Mouse (Mus musculus) fat pad, adult 2 months (tissue): ENCODE measurements around the gene Gm10197.

Experiments used
- DNase-seq: peaks from one replicate; pipeline ENCODE4 v3.0.0-alpha.2; 2011; ENCODE audit warnings: low read depth, low spot score; ENCODE audit errors: extremely low read depth

The Gm10197 gene

DNA sequence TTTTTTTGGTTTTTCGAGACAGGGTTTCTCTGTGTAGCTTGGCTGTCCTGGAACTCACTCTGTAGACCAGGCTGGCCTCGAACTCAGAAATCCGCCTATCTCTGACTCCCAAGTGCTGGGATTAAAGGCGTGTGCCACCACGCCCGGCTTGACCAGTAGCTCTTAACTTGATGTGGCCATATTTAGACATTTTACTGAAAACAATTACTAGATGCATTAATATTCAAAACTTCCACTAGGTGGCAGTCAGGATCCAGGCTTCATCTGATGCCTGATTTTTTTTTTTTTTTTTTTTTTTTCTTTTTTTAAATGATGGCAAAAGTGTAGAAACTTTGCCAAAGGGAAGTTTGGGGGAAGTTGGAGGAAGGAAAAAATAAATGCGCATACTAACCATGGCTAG lies 23.0 kb upstream of the Gm10197 start:
- no peak for DNase-seq

GRCm38 (mm10) chr19:53393646-53394045 lies 22.1 kb upstream of the Gm10197 start:
- DNase-seq = no peak

- no peak for DNase-seq
Measured at GRCm38 (mm10) chr19:53392781-53393343, 21.3 kb upstream of the Gm10197 start.

- no peak for DNase-seq
Measured at GRCm38 (mm10) chr19:53391787-53392186, 20.2 kb upstream of the Gm10197 start.

DNA sequence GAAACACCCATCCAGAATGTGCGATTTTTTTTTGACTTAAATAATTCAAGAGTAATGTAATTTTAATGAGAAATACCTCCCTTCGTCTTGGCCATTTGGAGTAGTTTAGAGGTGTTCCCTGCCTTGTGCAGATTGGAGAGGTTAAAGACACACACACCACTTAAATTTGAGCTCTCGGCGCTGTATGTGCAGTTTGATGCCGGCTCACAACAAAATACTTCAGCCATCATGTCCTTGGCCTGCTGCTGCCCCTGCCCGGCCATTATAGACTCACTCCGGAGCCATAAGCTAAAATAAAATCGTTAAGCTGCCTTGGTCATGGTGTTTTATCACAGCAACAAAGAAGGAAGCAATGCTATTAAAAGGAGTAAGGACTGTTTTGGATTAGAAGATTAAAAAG lies 19.8 kb upstream of the Gm10197 start:
- no peak for DNase-seq

GRCm38 (mm10) chr19:53390495-53391007 lies 19.0 kb upstream of the Gm10197 start, which contains the start of gene Smndc1:
Gene Smndc1, minus strand, starts transcription at chr19:53390578.
- peak; percentile 93 for DNase-seq

DNA sequence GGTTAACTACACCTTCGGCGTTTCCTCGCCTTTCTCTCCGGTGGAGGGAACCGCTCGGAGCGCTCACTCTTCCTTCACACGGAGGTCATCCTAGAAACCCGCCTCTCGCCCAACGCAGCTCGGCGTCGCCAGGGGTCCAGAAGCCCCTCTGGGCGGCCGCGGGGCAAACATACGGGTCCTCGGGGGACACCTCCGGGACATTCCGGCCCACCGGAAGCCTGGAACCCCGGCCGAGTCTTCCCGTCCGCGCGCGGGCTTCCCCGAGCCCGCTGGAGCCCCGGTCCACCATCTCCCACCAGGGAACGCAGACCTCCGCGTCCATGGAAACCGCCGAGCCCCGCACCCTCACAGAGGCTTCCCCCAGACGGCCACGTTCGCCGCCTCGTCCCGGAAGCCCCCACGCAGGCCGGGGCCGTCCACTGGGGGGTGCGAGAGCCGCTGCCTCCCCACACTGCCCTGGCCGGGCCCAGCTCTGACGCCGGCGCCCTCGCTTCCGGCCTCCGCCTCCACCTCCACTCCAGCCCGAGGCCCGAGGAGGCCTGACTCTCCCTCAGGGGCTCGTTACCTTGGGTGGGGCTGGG lies 18.4 kb upstream of the Gm10197 start:
- no peak for DNase-seq

GRCm38 (mm10) chr19:53389417-53389816 lies 17.9 kb upstream of the Gm10197 start:
- DNase-seq = no peak

GRCm38 (mm10) chr19:53383336-53383735 lies 11.8 kb upstream of the Gm10197 start:
- DNase-seq = no peak

DNA sequence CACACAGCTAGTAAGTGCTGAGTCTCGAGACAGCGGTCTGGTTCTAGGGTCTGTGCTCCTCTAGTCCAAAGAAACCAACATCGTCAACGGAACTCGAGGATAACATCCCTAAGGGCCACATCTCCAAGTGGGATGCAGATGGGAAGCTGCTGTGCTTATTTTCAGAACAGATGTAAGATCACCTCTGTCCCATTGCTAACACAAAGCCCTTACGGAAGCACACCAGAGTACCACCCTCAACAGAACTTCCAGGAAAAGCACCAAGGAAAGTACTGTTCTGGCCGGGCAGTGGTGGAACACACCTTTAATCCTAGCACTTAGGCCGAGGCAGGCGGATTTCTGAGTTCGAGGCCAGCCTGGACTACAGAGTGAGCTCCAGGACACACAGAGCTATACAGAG lies 6.9 kb upstream of the Gm10197 start:
- DNase-seq = no peak

DNA sequence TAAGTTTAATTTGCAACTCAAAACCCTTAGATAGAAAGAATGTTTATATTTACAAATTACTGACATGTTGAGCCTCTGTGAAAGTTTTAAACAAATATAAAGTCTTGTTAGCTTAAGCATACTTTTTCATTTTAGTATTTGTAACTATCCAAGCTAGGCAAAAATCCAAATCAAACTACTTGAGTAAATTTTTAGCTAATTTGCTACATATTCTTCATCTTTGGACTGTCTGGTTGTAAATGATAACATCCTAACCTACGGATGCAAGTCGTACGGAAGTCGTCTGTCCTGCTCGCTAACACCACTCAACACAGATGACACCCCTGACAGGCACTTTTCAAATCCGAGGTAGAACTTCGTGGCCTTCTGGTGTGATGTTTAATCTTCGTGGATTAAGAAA lies 6.1 kb upstream of the Gm10197 start:
- DNase-seq = no peak

GRCm38 (mm10) chr19:53375816-53376215 lies 4.2 kb upstream of the Gm10197 start:
- no peak for DNase-seq

DNA sequence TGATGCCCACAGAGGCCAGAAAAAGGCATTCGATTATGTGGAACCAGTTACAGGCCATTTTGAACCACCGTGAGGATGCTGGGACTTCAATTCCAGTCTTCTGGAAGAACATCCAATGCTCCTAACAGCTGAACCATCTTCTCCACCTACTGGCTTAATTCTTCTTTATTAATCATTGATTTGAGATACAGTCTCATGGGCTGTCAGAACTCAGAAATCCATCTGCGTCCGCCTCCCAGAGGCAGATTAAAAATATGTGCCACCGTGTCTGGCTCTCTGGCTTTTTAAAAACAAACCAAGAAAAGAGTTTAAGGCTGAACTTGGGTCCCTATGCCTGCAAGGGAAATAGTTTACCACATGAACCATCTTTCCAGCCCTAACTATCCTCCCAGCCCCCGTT lies 3.7 kb upstream of the Gm10197 start:
- DNase-seq = no peak

- DNase-seq = no peak
Measured at GRCm38 (mm10) chr19:53373570-53373969, 2.0 kb upstream of the Gm10197 start.

DNA sequence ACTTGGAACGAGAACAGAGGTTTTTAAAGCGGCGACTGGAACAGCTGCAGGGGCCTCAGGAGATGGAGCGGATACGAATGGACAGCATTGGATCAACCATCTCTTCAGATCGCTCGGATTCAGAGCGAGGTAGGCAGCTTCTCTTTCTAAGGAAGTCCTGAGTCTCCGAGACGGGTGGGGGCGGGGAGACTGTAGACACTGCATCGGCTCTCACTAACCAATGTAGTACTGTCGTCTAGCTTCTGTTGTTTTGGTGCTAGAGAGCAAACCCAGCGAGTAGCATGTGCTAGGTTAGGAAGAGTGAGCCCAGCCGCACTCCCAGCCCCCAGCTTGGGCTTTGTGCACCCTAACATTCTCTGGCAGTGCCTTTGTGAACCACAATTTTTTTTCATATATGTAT lies 1.3 kb downstream of the Gm10197 start:
- DNase-seq = no peak

DNA sequence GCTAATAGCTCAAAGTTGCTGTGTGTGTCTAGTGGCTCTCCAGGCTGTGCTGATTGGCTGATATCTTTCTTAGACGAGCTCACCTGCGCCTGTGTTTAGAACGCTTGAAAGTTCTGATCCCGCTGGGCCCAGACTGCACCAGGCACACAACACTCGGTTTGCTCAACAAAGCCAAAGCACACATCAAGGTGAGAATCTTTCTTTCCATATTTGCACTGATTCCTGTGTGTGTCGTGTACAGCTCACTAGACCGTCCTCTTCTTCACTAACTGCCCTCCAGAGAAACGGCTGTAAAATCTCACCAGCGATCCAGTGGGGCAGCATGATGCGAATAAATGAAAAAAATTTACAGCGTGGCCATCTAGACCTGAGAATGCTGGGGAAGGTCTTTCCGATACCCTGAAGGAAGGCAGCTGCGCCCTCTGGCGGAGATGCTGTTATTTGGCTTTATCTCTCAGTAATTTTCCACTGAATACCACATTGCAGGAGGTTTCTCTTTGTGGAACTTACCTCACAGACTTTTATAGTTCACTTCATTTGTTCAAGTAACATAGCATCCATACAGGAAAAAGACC lies 2.0 kb downstream of the Gm10197 start:
- DNase-seq = no peak

DNA sequence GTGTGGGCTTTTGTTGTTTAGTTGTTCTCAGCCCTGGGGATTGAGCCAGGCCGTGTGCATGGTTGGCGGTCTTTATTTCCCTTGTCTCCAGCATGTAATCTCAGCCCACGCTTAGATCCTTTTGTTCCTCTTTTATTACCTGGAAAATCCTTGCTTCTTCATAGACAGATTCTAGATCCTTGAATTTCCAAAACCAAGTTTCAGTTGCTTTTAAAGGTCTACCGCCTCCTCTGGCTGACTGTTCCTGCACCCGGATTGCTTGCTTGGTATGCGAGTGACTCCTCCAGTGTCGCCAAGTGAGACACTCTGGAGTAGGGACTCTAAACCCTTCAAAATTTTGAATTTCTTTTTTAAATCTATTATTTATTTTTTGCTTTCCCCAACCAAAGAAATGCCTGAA lies 4.7 kb downstream of the Gm10197 start:
- peak; percentile 26 for DNase-seq

DNA sequence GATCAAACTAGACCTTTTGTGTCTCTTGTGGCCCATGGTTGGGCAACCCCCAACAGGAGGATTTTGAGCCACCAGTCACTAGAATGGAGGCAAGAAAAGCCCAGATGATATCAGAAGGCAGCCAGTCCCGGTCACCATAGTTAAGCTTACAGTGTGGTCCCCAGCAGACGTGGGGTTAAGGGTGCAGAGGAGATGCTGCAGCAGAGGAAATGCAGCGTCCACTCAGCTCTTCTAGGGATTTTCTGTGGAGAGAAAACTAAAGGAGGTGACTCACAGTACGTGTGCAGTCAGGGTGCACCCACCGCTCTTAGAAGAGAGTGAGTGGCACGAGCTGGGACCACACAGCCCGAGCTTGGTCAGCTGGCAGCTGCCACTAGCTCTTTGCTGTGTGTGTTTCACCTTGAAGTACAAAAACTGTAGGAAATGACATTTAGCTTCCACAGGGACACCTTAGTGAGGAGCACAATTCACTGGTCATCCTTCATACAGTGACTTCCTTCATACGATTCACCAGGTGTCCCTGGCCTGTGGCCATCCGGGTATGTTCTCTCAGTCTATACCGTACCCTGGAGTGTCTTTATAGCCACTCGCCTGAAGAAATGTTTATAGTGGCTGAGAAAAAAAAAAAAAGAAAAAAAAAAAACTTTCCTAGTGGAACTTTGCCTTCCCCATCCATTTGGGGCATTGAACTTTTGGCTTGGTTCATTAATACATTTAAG lies 5.3 kb downstream of the Gm10197 start:
- DNase-seq = no peak

- peak; percentile 33 for DNase-seq
Measured at GRCm38 (mm10) chr19:53364963-53365362, 6.6 kb downstream of the Gm10197 start.

- no peak for DNase-seq
Measured at GRCm38 (mm10) chr19:53364551-53364950, 7.0 kb downstream of the Gm10197 start.

DNA sequence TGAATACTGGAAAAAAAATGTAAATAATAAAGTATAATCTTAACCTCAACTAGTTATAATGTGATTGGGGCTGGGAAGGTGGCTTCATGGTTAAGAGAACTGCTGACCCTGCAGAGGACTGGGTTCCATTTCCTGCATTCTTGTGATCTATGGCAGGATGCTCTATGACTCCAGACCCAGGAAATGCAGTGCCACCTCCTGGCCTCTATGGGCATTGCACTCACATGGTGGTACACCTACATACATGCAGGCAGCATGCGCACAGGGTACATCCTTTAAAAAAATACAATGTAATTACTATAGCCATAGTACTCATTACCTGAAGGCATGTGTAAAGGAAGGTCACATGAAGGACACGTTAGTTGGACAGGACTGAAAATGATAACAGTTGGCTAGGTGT lies 8.6 kb downstream of the Gm10197 start:
- DNase-seq = no peak
